Comparison of ENCODE assay signal across 8 mouse cellular contexts in genomic region chr9:16501186-16501711, GRCm38 (mm10). TPM values are rescaled to one million over a fixed set of nuclear protein-coding genes. Genes with fewer than 3 reads are reported as not detected.
DNase-seq lines count a peak whose midpoint lies in the region; ATAC-seq lines count a peak whose summit lies in the region.

Gene Fat3 (minus strand): TSS chr9:16501285.

- 0% methylated on average over 21 of the region's 21 CpGs for WGBS in forebrain, embryonic 10.5 days
- under 1% methylated on average over 21 of the region's 21 CpGs for WGBS in hindbrain, embryonic 12.5 days
- WGBS in neural tube, embryonic 11.5 days, result under 1% methylated on average over 21 of the region's 21 CpGs

- peak within 1 kb of the TSS; percentile 95 for H3K27ac ChIP-seq in forebrain, embryonic 10.5 days
- H3K27ac ChIP-seq in hindbrain, embryonic 12.5 days, result peak within 1 kb of the TSS; percentile 94
- peak within 1 kb of the TSS; percentile 62 for H3K27ac ChIP-seq in neural tube, embryonic 11.5 days (ENCODE audit: low read depth, low read length)

- intact Hi-C loops in left cerebral cortex, postnatal 4 days (cut with DNase I), result loop anchor here (5.0 to 10.0 kb wide), 2 partner anchors 566 to 1731 kb away; no protein-coding TSS in a partner anchor

- peaks cover 32% of the 10 kb centered on the region for H3K4me1 ChIP-seq in forebrain, embryonic 10.5 days
- H3K4me1 ChIP-seq in hindbrain, embryonic 12.5 days, result peaks cover 23% of the 10 kb centered on the region
- peaks cover 5% of the 10 kb centered on the region; the same call in 1 of the 2 replicates for H3K4me1 ChIP-seq in neural tube, embryonic 11.5 days (ENCODE audit: control insufficient read depth, insufficient read depth, low read length)

- H3K9me3 ChIP-seq in forebrain, embryonic 10.5 days, result no peaks in the 10 kb centered on the region
- H3K9me3 ChIP-seq in hindbrain, embryonic 12.5 days (replicated peaks), result no peaks in the 10 kb centered on the region
- no peaks in the 10 kb centered on the region for H3K9me3 ChIP-seq in neural tube, embryonic 11.5 days (ENCODE audit: control insufficient read depth, low read length)

- peak within 1 kb of the TSS; percentile 75 for H3K4me3 ChIP-seq in forebrain, embryonic 10.5 days
- peak within 1 kb of the TSS; percentile 68 for H3K4me3 ChIP-seq in hindbrain, embryonic 12.5 days
- peak within 1 kb of the TSS; percentile 68 for H3K4me3 ChIP-seq in neural tube, embryonic 11.5 days (ENCODE audit: low read depth, low read length)

- peak; percentile 6 for DNase-seq in cerebellum, adult 8-10 months
- DNase-seq in cerebellum, adult 11-12 months, result no peak
- peak; percentile 65 for DNase-seq in ZHBTc4 (ENCODE audit: low read depth, low spot score)
- peak; percentile 61 for DNase-seq in forebrain, embryonic 10.5 days (ENCODE audit: extremely low spot score, low spot score)
- DNase-seq in left cerebral cortex, postnatal 4 days, result peak; percentile 25
- peak; percentile 69 for DNase-seq in neural tube, embryonic 11.5 days (ENCODE audit: low spot score)

- H3K36me3 ChIP-seq in forebrain, embryonic 10.5 days (replicated peaks), result no peaks in the 10 kb centered on the region; the same call in 1 of the 2 replicates
- H3K36me3 ChIP-seq in hindbrain, embryonic 12.5 days, result no peaks in the 10 kb centered on the region
- no peaks in the 10 kb centered on the region for H3K36me3 ChIP-seq in neural tube, embryonic 11.5 days (ENCODE audit: control insufficient read depth, insufficient read depth, low read length)

- peaks cover 23% of the 10 kb centered on the region for H3K27me3 ChIP-seq in forebrain, embryonic 10.5 days (ENCODE audit: poor library complexity, severe bottlenecking)
- H3K27me3 ChIP-seq in hindbrain, embryonic 12.5 days, result no peaks in the 10 kb centered on the region
- H3K27me3 ChIP-seq in neural tube, embryonic 11.5 days (ENCODE audit: control insufficient read depth, insufficient read depth, low read length), result no peaks in the 10 kb centered on the region

- H3K9ac ChIP-seq in hindbrain, embryonic 12.5 days, result peak within 1 kb of the TSS; percentile 72
- H3K9ac ChIP-seq in neural tube, embryonic 11.5 days (ENCODE audit: low read length), result peak within 1 kb of the TSS; percentile 76

- peak within 1 kb of the TSS; percentile 71 for H3K4me2 ChIP-seq in hindbrain, embryonic 12.5 days (replicated peaks)
- H3K4me2 ChIP-seq in neural tube, embryonic 11.5 days (ENCODE audit: low read depth), result peak within 1 kb of the TSS; percentile 66

- ATAC-seq in hindbrain, embryonic 12.5 days (ENCODE audit: low FRiP score), result peak; percentile 20
- peak; percentile 10 for ATAC-seq in neural tube, embryonic 11.5 days (ENCODE audit: insufficient read depth, low FRiP score, low TSS enrichment)
- no peak for ATAC-seq in erythroid progenitor cell, adult 5-6 weeks (replicated peaks; ENCODE audit: low FRiP score, poor library complexity, severe bottlenecking)

RNA-seq across cellular contexts. Expression of gene Fat3, which starts in this region (rescaled TPM):
- polyA plus RNA-seq in forebrain, embryonic 10.5 days (2016; fragmentation: Nextera tagmentation; extraction: Ambion mirVana), result 3.6 and 5.2 TPM in 2 replicates
- polyA plus RNA-seq in hindbrain, embryonic 12.5 days (2016; fragmentation: Nextera tagmentation; extraction: Ambion mirVana), result 11.6 and 12.2 TPM in 2 replicates
- 10 to 100 TPM; 70.5 to 72.7 TPM for total RNA-seq in left cerebral cortex, postnatal 4 days (2021)
- polyA plus RNA-seq in neural tube, embryonic 11.5 days (2014; fragmentation: Nextera tagmentation; extraction: Ambion mirVana), result 16.1 and 16.8 TPM in 2 replicates
- total RNA-seq in erythroid progenitor cell, adult 5-6 weeks (2015; ENCODE audit: low replicate concordance), result not detected in 2 replicates
- total RNA-seq in erythroid progenitor cell, adult 5-6 weeks (2017; ENCODE audit: low replicate concordance), result 0.26 TPM in 1 of 2 replicates, not detected in the other

Comparison
In these comparisons a context has a peak if more than half of its experiments do, and no peak if none do; other contexts are left out.
1. RNA of gene Fat3 (total RNA-seq): 70.5 to 72.7 TPM in left cerebral cortex, postnatal 4 days; 0.26 TPM in erythroid progenitor cell, adult 5-6 weeks; every median in the first group is over 10 times any median in the second.
2. Peak in every context shown above with its lines, with median percentiles within 50 percentile points of each other: H3K27ac ChIP-seq and H3K4me3 ChIP-seq.